Mouse (Mus musculus): Measurements from ENCODE around the gene Nek10.
"Not testable (repeated sequence)": the region's sequence is repeated elsewhere in the genome, so short reads cannot be mapped to it uniquely, and the experiment has no call there.

Gene Nek10

DNA sequence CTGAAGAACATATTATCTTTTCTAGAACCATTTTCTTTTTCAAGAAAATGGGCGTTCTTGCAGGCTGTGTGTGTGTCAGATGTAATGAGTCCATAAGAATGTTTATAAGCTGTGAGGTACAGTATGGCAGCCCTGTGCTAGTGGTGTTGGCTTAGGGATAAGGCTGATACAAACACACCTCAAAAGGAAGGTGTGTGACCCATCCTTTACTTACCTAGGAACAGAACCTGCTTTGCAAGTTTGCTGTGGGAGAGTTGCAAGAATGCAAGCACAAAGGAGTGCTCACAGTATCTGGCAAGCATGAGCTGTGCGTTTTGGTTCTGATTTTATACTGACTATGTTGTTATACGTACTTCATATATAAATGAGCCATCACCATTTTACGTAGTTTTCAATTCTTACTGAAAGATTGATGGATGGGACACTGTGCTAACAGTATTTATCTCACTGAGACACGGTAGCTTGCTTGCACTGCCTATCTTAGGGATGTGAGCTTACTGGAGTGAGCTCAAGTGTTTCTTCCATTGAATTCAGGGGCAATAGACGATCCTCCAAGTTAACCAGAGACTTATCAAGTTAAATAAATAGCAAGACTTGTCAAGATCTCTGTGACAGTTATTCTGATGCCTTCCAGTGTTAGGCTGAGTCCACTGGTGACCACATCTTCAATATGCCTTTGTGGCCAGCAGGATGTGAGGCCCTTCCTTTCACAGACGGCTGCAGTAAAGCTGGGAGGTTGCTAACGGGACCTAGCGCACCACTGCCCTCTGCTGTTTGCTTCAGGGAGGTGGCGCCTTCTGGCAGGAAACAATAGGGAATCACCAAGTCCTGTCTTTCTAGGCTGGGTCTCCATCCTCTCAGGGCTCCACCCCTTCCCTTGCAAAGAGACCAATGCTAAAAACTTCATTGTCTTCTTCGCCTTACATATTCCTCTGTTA is 181.8 kb downstream of the Nek10 start:
- peak in 1 of 2 experiments; percentile 68 for DNase-seq (ENCODE audit: low spot score in 2 of 2)

DNA sequence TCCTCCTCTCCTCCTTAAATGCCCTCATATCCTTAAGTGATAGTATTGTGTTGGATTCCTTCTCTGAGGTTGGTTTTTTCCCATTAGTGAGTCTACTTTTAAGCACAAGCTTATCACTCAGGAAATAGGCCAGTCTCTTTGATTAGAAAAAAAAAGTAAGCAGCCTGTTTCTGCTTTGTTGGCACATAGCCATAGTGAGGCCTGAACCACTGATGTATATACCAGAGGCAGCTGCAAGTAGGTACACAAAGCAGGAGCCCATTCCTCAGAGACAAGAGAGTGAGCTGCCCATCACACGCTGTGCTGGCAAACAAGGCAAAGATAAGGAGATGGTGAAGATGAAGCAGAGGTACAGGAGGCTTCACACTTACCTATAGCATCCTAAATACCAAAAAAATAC is 184.2 kb downstream of the Nek10 start:
- no peak for DNase-seq (ENCODE audit: low spot score in 2 of 2)

DNA sequence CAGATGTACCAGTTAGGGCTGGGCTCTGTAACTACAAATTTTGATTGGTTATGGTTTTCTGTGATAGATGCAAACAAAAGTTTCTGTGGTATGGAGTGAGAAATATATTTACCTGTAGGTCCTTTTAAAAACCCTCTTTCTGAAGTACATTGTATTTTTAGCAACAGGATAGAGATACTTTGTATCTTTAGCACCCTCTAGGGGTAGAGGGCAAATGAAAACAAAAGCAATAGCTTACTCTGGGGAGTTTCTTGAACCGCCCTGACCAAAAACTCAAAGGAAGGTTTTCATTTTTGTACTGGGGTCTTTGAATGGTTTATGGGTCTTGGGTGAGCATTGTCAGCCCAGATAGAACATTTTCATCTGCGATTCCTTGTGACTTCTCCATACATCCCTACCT is 188.4 kb downstream of the Nek10 start:
- DNase-seq (ENCODE audit: low spot score in 2 of 2), result no peak

DNA sequence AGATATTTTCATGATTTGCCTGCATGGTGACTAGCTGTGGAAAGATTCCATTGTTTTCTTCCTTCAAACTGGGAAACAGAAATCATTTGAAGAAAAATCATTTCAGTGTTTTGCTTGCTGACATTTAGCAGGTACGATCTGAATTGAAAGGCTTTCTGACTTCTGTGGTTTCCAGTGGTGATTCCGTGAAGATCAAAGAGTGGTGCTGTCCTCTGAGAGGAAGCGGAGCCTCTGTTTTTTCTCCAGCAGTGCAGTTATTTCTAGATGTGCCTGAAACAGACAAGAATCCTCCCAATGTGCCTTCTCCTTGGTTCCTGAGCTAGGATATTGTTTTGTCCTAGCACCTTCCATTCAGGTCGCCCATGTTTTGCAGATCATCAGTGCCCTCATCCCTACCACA is 208.2 kb downstream of the Nek10 start:
- no peak for DNase-seq (ENCODE audit: low spot score in 2 of 2)

DNA sequence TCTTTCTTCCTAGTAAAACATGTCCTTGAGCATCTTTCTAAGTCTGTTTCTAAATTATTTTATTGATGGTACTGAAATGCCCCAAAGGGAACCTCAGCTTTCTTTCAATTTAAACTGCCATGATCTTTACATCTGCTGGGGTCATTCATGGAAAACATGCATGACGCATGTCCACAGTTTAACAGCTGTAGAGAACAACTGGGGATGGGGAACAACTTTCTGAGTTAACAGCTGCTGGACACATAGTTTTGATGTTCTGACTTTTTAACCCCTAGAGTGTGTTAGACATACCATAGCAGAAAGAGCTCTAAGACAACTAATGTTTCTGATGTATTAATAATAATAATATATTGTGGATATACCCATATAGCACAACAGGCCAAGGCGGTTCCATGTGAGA is 211.6 kb downstream of the Nek10 start:
- DNase-seq (ENCODE audit: low spot score in 2 of 2), result no peak

DNA sequence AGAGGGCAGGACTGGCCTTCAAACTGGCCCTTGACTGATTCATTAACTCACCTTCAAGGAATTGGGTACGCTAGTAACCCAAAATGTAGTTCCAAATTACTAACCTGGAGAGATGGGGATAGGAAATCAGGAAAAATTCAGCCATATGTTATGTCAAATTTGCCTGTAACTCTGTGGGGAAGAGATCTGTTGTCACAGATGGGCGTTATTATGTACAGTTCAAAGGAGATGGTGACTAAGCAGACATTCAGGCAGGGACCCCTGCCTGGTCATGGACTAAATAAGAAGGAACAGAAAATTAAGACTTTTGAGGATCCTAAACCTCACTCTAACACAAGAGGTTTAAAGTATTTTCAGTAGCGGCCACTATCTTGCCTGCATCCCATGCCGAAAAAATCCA is 227.4 kb downstream of the Nek10 start:
- DNase-seq (ENCODE audit: low spot score in 2 of 2), result not testable (repeated sequence)

DNA sequence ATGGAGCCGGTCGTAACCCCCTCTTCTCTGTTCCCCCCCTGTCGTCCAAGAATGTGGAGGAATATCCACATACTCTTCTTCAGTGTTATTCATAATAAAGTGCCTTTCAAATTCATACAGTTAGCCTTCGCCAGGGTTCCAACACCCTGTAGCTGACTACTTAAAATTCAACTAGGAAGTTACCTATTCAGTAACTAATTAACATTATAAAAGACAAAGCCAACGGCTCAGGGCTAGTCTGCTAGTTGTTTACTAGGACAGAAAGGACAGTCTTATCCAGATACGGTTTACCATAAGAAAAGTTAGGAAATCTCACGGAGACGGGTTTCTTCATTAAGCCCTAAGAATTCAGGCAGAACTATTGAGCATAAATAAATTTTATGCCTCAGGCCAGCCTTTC is 231.4 kb downstream of the Nek10 start:
- not testable (repeated sequence) for DNase-seq (ENCODE audit: low spot score in 2 of 2)

DNA sequence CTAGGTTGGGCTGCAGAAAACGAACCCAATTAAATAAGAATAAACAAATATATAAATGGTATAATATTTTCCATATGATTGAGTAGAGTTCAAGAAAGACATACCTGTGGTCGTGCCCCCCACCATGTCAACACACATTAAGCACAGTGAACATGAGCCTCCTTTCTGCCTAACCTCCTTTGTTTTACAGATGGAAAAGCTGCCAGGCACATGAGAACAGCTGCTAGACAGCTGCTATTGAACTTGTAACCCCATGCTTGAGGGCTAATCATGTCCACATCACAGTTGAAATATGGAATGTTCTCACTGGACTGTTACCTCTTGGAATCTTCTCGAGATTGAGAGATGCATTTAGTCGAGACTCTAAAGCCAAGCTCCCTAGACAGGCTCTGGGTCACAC is 245.0 kb downstream of the Nek10 start:
- DNase-seq (ENCODE audit: low spot score in 2 of 2), result no peak

DNA sequence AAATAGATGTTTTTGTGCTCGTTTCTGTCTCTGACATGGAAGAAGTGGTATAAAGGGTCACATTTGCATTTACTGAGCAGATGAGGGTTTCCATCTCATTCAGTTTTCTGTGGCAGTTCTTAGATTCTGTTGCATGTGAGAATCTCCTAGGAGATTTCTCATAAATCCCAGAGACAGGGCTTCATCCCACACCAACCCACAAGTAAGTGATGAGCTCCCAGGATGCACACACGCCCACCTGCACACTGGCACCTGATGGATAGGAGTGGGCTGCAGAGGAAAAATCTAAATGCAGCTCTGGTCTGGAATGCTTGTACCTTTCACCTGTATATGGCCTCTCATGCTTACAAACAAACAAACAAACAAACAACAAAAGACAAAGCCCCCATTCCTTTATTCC is 258.3 kb downstream of the Nek10 start:
- DNase-seq (ENCODE audit: low spot score in 2 of 2), result peak; percentile 15 to 23
